Mouse (Mus musculus) activated CD4-positive, CD25-positive, alpha-beta regulatory T cell (primary cell): ENCODE measurements around the gene Clstn3. TPM values are rescaled to one million over a fixed set of nuclear protein-coding genes. Genes with fewer than 3 reads are reported as not detected.

Experiments used
- polyA plus RNA-seq, 2 experiments: library from polyadenylated mRNA; unstranded; fragments of 100-300 nt; shearing (Covaris generic); gene quantifications; one replicate each; pipeline ENCODE4 v1.2.1; 2017

Gene Clstn3
- under 1 TPM in 1 of 2 experiments, not detected in 1; 0.61 TPM for polyA plus RNA-seq

DNA sequence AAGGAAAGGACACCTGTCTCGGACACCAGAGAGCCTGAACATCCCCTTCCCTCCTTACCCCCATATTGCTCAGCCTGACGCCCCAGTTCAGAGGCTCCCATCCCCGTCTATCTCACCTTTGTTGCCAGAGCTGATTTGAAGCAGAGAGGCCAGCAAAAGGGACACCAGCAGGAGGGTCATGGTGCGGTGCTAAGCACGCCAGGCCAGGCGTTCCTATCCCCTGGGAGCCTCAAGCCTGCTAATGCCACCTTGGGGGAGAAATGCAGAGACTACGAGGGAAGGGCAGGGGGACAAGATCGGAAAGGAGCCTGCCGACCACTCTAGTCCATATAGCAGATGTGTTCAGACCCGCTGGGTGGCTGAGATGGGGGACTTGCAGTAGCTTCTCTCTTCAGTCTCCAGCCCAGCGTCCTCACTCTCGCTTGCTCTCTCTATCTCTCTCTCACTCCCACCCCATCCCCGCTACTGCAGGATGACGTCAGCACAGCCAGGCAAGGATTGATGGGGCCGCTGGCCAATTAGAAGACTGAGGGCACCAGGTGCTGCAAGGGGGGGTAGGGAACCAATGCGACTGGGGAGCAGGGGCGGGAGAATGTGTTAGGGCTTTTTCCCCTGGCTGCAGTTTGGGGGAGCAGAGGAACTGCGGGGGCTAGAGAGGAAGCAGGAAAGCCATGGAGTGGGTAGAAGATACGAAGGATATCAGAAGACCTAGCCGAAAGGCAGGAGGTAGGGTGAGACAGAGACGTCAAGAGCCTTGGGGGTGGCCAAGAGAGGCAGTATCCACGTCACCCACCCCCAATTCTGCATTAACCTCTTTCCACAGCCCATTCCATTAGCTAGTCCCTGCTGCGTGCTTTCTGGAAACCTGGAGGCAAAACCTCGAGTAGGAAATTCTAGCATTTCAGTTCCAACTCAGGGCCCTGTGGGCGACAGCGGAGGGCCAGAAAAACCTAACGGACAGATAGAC is at the start of gene Clstn3:
Gene Clstn3, minus strand, starts transcription at position 490 of the 967 bp plus-strand sequence.

DNA sequence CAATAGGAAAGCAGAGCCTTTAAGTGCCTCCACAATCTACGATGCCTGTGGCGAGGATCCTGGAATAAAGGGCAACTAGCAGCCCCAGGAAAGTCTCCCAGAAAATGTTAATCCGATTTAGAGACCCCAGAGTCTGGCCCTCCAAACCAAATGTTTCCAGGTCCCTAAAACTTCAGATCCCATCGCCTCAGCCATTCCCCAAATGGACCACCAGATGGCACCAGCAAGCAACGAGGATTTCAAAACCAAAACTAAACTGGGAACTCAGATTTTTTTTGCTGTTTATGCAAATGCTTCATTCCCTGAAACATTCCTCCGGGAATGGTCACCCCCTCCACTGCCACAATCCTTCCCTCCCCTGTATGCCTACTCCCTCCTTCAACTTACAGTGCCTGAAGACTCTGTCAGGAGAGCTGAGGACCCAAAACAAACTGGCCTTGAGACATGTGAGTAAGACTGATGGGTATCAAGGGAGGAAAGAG is 47.8 kb upstream of the Clstn3 start, which contains the start of gene C1ra:
Gene C1ra, plus strand, starts transcription at position 51 of the 482 bp plus-strand sequence.

DNA sequence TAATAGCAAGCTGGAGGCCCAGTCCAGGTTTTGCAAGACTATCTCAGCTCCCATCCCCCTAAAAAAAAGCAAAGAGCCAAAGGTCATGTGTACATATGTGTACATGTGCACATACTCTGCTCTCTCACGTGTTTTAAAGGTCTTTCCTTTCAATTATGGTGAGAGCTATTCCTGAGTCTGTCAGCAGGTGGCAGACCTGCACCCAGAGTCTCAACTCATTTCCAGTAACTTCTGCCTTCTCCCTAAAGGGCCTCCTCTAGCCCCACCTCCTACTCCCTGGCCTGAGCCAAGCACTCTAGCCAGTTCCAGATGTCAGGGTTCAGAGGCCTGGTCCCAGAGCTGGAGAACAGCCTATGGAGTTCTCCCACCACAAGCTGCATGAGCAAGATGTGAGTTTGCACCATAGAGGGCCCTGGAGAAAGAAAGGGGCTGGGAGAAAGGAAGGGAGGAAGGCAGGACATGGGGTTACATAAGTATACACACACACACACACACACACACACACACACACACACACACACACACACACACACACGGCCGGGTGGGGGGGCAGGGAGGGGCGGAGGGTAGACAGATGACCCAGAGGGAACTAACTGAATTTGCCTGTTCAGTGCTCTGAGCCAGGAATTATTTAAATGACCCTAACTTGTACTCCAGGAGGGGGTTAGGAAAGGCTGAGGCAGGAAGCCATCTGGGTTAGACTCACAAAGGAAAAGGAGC is 28.4 kb upstream of the Clstn3 start, which contains the start of gene C1rl:
Gene C1rl, plus strand, starts transcription at position 272 of the 720 bp plus-strand sequence.

DNA sequence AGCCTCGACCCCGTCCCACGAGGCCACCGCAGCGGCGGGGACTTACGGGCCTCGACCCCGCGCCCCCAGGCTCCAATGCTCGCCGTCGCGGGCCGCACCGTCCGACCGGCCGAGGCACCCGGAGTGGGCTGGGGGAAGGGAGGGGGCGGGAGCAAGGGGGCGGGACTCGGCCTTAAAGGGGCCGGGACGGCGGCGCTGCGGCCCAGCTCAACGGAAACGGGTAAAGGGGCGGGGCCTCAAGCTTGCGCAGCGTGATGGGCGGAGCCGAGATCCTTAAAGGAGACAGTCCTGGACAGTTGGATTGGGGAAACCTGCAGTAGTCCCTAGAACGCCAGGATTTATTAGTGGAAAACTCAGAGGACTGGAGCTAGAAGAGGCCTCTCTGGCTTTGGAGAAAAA is 49.7 kb downstream of the Clstn3 start, which contains the start of gene Pex5:
Gene Pex5, minus strand, starts transcription at position 141 of the 399 bp plus-strand sequence.

Other genes starting within 250 kb of the Clstn3 start
- gene Vmn2r27, start 232.9 kb downstream of the Clstn3 start, polyA plus RNA-seq = not detected
- gene Cd163, start 160.1 kb downstream of the Clstn3 start, polyA plus RNA-seq = under 1 TPM; 0.23 to 0.79 TPM
- gene Pex5, start 49.7 kb downstream of the Clstn3 start, polyA plus RNA-seq = 10 to 100 TPM; 22.2 to 28.9 TPM
- not detected for gene C1rl, start 28.3 kb upstream of the Clstn3 start, polyA plus RNA-seq
- under 1 TPM; 0.17 to 0.53 TPM for gene C1ra, start 47.6 kb upstream of the Clstn3 start, polyA plus RNA-seq
- gene C1s1, start 77.6 kb upstream of the Clstn3 start, polyA plus RNA-seq = under 1 TPM in 1 of 2 experiments, not detected in 1; 0.21 TPM
- not detected for gene C1rb, start 105.5 kb upstream of the Clstn3 start, polyA plus RNA-seq
- gene C1s2, start 171.3 kb upstream of the Clstn3 start, polyA plus RNA-seq = not detected
- gene Lpcat3, start 198.2 kb upstream of the Clstn3 start, polyA plus RNA-seq = 10 to 100 TPM; 51.5 to 80.2 TPM
- gene Emg1, start 247.4 kb upstream of the Clstn3 start, polyA plus RNA-seq = 100 to 1,000 TPM; 250 to 341 TPM
- 100 to 1,000 TPM; 199 to 262 TPM for gene Phb2, start 247.5 kb upstream of the Clstn3 start, polyA plus RNA-seq